Mouse (Mus musculus) heart, embryonic 11.5 days (tissue): ENCODE data around the gene Cnn1. TPM values are rescaled to one million over a fixed set of nuclear protein-coding genes. Genes with fewer than 3 reads are reported as not detected.

Experiments
- ATAC-seq: fragments of 200-750 bp; cut with Nextera tagmentation; replicated peaks from 2 replicates; pipeline ENCODE4 v1.8.0; 2017; ENCODE audit warnings: moderate library complexity; ENCODE audit not compliant: insufficient number of reproducible peaks, low FRiP score, low TSS enrichment
- H3K27ac ChIP-seq: fragments of 300-500 bp; sonication (generic); 2 replicates; pipeline ENCODE4 v1.5.1; 2014; ENCODE audit warnings: mild to moderate bottlenecking, low read depth, low read length
- H3K27me3 ChIP-seq: fragments of 300-500 bp; sonication (generic); 2 replicates; pipeline ENCODE4 v1.6.1; 2014; ENCODE audit warnings: mild to moderate bottlenecking, low read length, mixed read lengths; ENCODE audit not compliant: control insufficient read depth, insufficient read depth
- H3K36me3 ChIP-seq: fragments of 300-500 bp; sonication (generic); 2 replicates; pipeline ENCODE4 v1.6.1; 2014; ENCODE audit warnings: mild to moderate bottlenecking, low read length, moderate library complexity, mixed read lengths; ENCODE audit not compliant: control insufficient read depth, insufficient read depth
- H3K4me1 ChIP-seq: fragments of 300-500 bp; sonication (generic); 2 replicates; pipeline ENCODE4 v1.6.1; 2014; ENCODE audit warnings: low read length; ENCODE audit not compliant: control insufficient read depth, insufficient read depth
- H3K4me2 ChIP-seq: fragments of 300-500 bp; sonication (generic); 2 replicates; pipeline ENCODE4 v1.6.1; 2014; ENCODE audit warnings: mild to moderate bottlenecking, moderate library complexity
- H3K4me3 ChIP-seq: fragments of 300-500 bp; sonication (generic); 2 replicates; pipeline ENCODE4 v1.5.1; 2014; ENCODE audit warnings: low read depth, low read length
- H3K9ac ChIP-seq: fragments of 300-500 bp; sonication (generic); 2 replicates; pipeline ENCODE4 v1.6.1; 2014; ENCODE audit warnings: mild to moderate bottlenecking, low read depth, low read length, moderate library complexity
- H3K9me3 ChIP-seq: fragments of 300-500 bp; sonication (generic); replicated peaks from 2 replicates; pipeline ENCODE4 v1.6.1; 2016; ENCODE audit warnings: low read length; ENCODE audit not compliant: control insufficient read depth
- WGBS: fragments of 180-500 bp; shearing (Covaris S2); extraction: QIAGEN DNeasy Blood & Tissue Kit; methylation state at CpG from one replicate; pipeline ENCODE4 v1.1.7; 2014; ENCODE audit not compliant: insufficient replicate concordance; 5-methylcytosine and 5-hydroxymethylcytosine counted together
- microRNA-seq: library from miRNA; unstranded; fragments of <30 nt; microRNA quantifications from one replicate; pipeline ENCODE4, GENCODE M21; 2016; ENCODE audit warnings: borderline number of aligned reads
- polyA plus RNA-seq: library from polyadenylated mRNA; unstranded; fragments of >200 nt; fragmentation: Nextera tagmentation; extraction: Ambion mirVana; gene quantifications from 2 replicates; pipeline ENCODE4 v1.2.1, GENCODE M21; 2014

Gene Cnn1
- polyA plus RNA-seq, 1 experiment from 2014 or later = 388 TPM

- peak; percentile 97 for ATAC-seq
- under 1% methylated on average over 63 of the region's 65 CpGs for WGBS
- Histone ChIP-seq H3K4me3 (peak within 1 kb of the TSS; percentile 79), H3K27me3 (peaks cover 9% of the 10 kb centered on the region; the same call in 1 of the 2 replicates), H3K9me3 (no peaks in the 10 kb centered on the region), H3K27ac (peak within 1 kb of the TSS; percentile 81; the same call in 1 of the 2 replicates), H3K4me2 (peak within 1 kb of the TSS; percentile 87), H3K36me3 (no peaks in the 10 kb centered on the region), H3K9ac (peak within 1 kb of the TSS; percentile 88), H3K4me1 (peaks cover 8% of the 10 kb centered on the region; the same call in 1 of the 2 replicates)
Measured at GRCm38 (mm10) chr9:22156497-22157245, 57.7 kb downstream of the Cnn1 start, which contains the start of gene Pigyl. Gene Pigyl (plus strand): TSS chr9:22156846.

- Histone ChIP-seq H3K4me2 (peak overlapping the region; percentile 87), H3K9me3 (no peaks in the 10 kb centered on the region), H3K4me3 (peak overlapping the region; percentile 79), H3K4me1 (peaks cover 8% of the 10 kb centered on the region; the same call in 1 of the 2 replicates), H3K9ac (peak overlapping the region; percentile 88), H3K27ac (no peak overlapping the region), H3K36me3 (no peaks in the 10 kb centered on the region), H3K27me3 (peaks cover 9% of the 10 kb centered on the region; the same call in 1 of the 2 replicates)
- 45% methylated on average over 34 of the region's 34 CpGs for WGBS
- ATAC-seq = no peak
Measured at GRCm38 (mm10) chr9:22157516-22158265, 58.7 kb downstream of the Cnn1 start.

Small RNA genes within 50 kb of the gene (microRNA-seq; reads per million reads assigned to microRNA genes)
- 0.41 reads per million for gene Mir7084

Other genes with a start within 250 kb of the Cnn1 start
- gene Dock6, start 246.6 kb upstream of the Cnn1 start, polyA plus RNA-seq = 43.9 and 50.1 TPM in 2 replicates
- 5.6 and 6.4 TPM in 2 replicates for gene Rab3d, start 181.0 kb upstream of the Cnn1 start, polyA plus RNA-seq
- gene Ccdc159, start 171.7 kb upstream of the Cnn1 start, polyA plus RNA-seq = 2.3 and 3.3 TPM in 2 replicates
- gene Tmem205, start 171.7 kb upstream of the Cnn1 start, polyA plus RNA-seq = 39.0 and 45.1 TPM in 2 replicates
- 5.3 and 5.5 TPM in 2 replicates for gene Plppr2, start 162.2 kb upstream of the Cnn1 start, polyA plus RNA-seq
- gene Swsap1, start 143.5 kb upstream of the Cnn1 start, polyA plus RNA-seq = 9.0 and 13.1 TPM in 2 replicates
- 15.4 and 22.8 TPM in 2 replicates for gene Epor, start 135.7 kb upstream of the Cnn1 start, polyA plus RNA-seq
- 0.74 and 1.1 TPM in 2 replicates for gene Rgl3, start 109.8 kb upstream of the Cnn1 start, polyA plus RNA-seq
- not detected in 2 replicates for gene Ccdc151, start 96.6 kb upstream of the Cnn1 start, polyA plus RNA-seq
- 72.2 and 77.8 TPM in 2 replicates for gene Prkcsh, start 96.4 kb upstream of the Cnn1 start, polyA plus RNA-seq
- gene Elavl3, start 47.2 kb upstream of the Cnn1 start, polyA plus RNA-seq = 0.27 and 0.37 TPM in 2 replicates
- gene Gm49318, start 28.0 kb upstream of the Cnn1 start, polyA plus RNA-seq = not detected in 2 replicates
- gene Zfp653, start 27.8 kb upstream of the Cnn1 start, polyA plus RNA-seq = 5.5 and 6.7 TPM in 2 replicates
- gene Ecsit, start 13.8 kb upstream of the Cnn1 start, polyA plus RNA-seq = 48.4 and 50.6 TPM in 2 replicates
- 132 and 134 TPM in 2 replicates for gene Elof1, start 18.0 kb downstream of the Cnn1 start, polyA plus RNA-seq
- gene Acp5, start 36.5 kb downstream of the Cnn1 start, polyA plus RNA-seq = 51.6 and 68.9 TPM in 2 replicates
- gene Pigyl, start 57.6 kb downstream of the Cnn1 start, polyA plus RNA-seq = 47.0 and 47.8 TPM in 2 replicates
- gene Zfp872, start 88.9 kb downstream of the Cnn1 start, polyA plus RNA-seq = 0.04 and 0.10 TPM in 2 replicates
- 19.0 and 20.0 TPM in 2 replicates for gene Zfp809, start 126.5 kb downstream of the Cnn1 start, polyA plus RNA-seq
- gene Zfp599, start 160.7 kb downstream of the Cnn1 start, polyA plus RNA-seq = 3.1 and 5.6 TPM in 2 replicates
- gene Zfp810, start 208.4 kb downstream of the Cnn1 start, polyA plus RNA-seq = 12.9 and 15.7 TPM in 2 replicates